Mouse (Mus musculus) ZHBTc4 (cell line): ENCODE results near the gene Ms4a8a.
"Not testable (repeated sequence)": the region's sequence is repeated elsewhere in the genome, so short reads cannot be mapped to it uniquely, and the experiment has no call there.

Experiments
- DNase-seq: peaks from one replicate; pipeline ENCODE4 v3.0.0-alpha.2; 2011; ENCODE audit warnings: low read depth, low spot score

Gene Ms4a8a

GRCm38 (mm10) chr19:11080934-11081333 is at the start of gene Ms4a8a:
Ms4a8a (minus strand) TSS chr19:11081102.
- no peak for DNase-seq

- DNase-seq: no peak
Observed at GRCm38 (mm10) chr19:11129702-11130101, 48.8 kb upstream of the Ms4a8a start.

GRCm38 (mm10) chr19:11121016-11121420 is 40.1 kb upstream of the Ms4a8a start:
- DNase-seq: peak; percentile 16

GRCm38 (mm10) chr19:11119338-11119737 is 38.4 kb upstream of the Ms4a8a start:
- no peak for DNase-seq

- DNase-seq: no peak
Observed at GRCm38 (mm10) chr19:11107746-11108145, 26.8 kb upstream of the Ms4a8a start.

- DNase-seq: no peak
Observed at GRCm38 (mm10) chr19:11101880-11102279, 21.0 kb upstream of the Ms4a8a start.

- DNase-seq: no peak
Observed at GRCm38 (mm10) chr19:11098401-11098800, 17.5 kb upstream of the Ms4a8a start.

GRCm38 (mm10) chr19:11092131-11092530 is 11.2 kb upstream of the Ms4a8a start:
- DNase-seq: peak; percentile 30

GRCm38 (mm10) chr19:11070364-11070763 is 10.5 kb downstream of the Ms4a8a start:
- DNase-seq: no peak

GRCm38 (mm10) chr19:11065202-11065875 is 15.6 kb downstream of the Ms4a8a start:
- no peak for DNase-seq

- no peak for DNase-seq
Observed at GRCm38 (mm10) chr19:11060900-11061299, 20.0 kb downstream of the Ms4a8a start.

GRCm38 (mm10) chr19:11059967-11060366 is 20.9 kb downstream of the Ms4a8a start:
- DNase-seq: no peak

GRCm38 (mm10) chr19:11055700-11056099 is 25.2 kb downstream of the Ms4a8a start:
- not testable (repeated sequence) for DNase-seq

- no peak for DNase-seq
Observed at GRCm38 (mm10) chr19:11053277-11053676, 27.6 kb downstream of the Ms4a8a start.

- DNase-seq: no peak
Observed at GRCm38 (mm10) chr19:11052877-11053276, 28.0 kb downstream of the Ms4a8a start.

GRCm38 (mm10) chr19:11050286-11050685 is 30.6 kb downstream of the Ms4a8a start:
- DNase-seq: no peak

GRCm38 (mm10) chr19:11049426-11049825 is 31.5 kb downstream of the Ms4a8a start:
- no peak for DNase-seq

- no peak for DNase-seq
Observed at GRCm38 (mm10) chr19:11048503-11048902, 32.4 kb downstream of the Ms4a8a start.

GRCm38 (mm10) chr19:11048009-11048408 is 32.9 kb downstream of the Ms4a8a start:
- no peak for DNase-seq

- peak; percentile 84 for DNase-seq
Observed at GRCm38 (mm10) chr19:11044996-11045711, 35.7 kb downstream of the Ms4a8a start.

- DNase-seq: no peak
Observed at GRCm38 (mm10) chr19:11044671-11044995, 36.3 kb downstream of the Ms4a8a start.

- no peak for DNase-seq
Observed at GRCm38 (mm10) chr19:11037570-11037969, 43.3 kb downstream of the Ms4a8a start.

- DNase-seq: no peak
Observed at GRCm38 (mm10) chr19:11022382-11022781, 58.5 kb downstream of the Ms4a8a start.
